Mouse (Mus musculus) embryo, embryonic 11 days (tissue): ENCODE results near the gene Grik4.

Experiments used
- DNase-seq: peaks from one replicate; pipeline ENCODE4 v3.0.0-alpha.2; 2015

The Grik4 gene

GRCm38 (mm10) chr9:42482944-42483343 lies 461.3 kb downstream of the Grik4 start:
- DNase-seq = no peak

GRCm38 (mm10) chr9:42476166-42476565 lies 468.1 kb downstream of the Grik4 start:
- DNase-seq = no peak

GRCm38 (mm10) chr9:42474244-42474643 lies 470.0 kb downstream of the Grik4 start:
- no peak for DNase-seq

- DNase-seq = peak; percentile 99
Measured at GRCm38 (mm10) chr9:42471921-42472747, 472.2 kb downstream of the Grik4 start.

DNA sequence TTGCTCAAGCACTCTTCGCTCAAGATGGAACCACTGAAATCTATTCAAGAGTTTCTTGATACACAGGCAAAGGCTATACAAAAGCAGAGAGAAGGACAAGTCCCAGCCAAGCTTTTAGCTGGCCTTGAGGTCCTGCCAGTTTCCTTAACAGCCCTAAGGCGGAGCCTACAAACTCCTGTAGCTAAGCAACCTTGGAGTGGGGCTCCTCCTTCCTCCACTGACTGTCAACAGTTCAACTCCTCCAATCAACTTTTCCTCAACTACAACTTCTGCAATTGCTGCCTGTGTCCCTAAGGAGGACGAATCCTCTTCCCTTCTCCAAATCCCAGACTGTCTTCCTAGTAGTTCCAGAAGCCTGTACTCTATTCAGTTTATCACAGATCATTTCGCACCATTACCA lies 473.1 kb downstream of the Grik4 start:
- no peak for DNase-seq

DNA sequence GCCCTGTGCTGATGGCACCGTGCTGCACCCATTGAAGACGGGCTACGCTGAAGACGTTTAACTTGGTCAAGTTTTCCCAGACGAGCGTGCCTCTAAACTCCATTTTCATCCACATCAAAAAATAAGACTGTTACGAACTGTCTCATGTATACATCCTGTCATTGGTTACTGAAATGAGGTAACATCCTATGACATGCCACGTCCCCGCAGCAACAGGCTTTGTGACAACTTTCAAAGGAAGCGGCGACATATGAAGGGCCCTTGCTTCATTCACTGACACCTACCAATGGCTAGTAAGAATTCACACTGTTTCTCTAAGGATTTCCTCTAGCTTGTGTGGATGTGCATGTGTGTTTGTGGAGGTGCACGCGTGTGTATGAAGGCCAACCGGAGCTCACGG lies 475.0 kb downstream of the Grik4 start:
- DNase-seq = no peak

DNA sequence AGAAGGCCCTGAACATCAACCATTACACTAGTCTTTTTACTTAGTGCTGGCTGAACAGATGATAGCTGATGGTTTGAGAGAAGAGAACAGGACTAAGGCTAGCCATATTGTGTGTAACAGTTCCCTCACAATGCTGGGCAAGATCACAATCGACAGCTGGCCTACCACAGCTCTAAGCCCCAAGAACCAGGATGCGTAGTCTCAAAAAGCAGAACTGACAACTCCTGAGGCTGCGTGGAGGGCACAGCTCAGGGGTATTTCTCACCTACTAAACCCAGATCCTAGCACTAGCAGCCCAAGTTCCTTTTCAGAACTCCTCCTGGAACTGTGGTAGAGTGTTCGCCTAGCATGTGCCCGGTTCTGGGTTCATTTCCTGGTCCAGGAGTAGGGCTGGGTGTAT lies 475.9 kb downstream of the Grik4 start:
- DNase-seq = no peak
